Mouse (Mus musculus): ENCODE results near the gene Sh3kbp1. TPM values are rescaled to one million over a fixed set of nuclear protein-coding genes. Genes with fewer than 3 reads are reported as not detected.

The Sh3kbp1 gene
- polyA plus RNA-seq, 1 experiment from 2014 or later: 47.0 TPM

DNA sequence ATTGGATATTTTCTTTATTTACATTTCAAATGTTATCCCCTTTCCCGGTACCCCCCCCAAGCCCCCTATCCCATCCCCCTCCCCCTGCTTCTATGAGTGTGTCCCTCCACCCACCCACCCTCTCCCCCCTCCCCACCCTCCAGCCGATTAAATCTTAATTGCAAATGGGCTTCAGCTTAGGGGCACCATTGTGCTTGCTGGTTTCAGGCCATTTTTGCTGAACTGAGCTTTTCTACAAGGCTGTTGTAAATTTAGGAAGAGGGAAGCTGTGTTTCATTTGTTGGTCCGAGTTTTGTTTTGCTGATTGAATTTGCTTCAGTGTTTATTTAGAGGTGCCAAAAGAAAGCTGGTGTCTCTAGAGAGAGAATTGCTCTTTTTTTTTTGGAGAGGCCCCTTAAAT lies 286.4 kb downstream of the Sh3kbp1 start:
- H3K4me2 ChIP-seq (replicated peaks): no peak overlapping the region
- no peak overlapping the region for H3K9ac ChIP-seq

DNA sequence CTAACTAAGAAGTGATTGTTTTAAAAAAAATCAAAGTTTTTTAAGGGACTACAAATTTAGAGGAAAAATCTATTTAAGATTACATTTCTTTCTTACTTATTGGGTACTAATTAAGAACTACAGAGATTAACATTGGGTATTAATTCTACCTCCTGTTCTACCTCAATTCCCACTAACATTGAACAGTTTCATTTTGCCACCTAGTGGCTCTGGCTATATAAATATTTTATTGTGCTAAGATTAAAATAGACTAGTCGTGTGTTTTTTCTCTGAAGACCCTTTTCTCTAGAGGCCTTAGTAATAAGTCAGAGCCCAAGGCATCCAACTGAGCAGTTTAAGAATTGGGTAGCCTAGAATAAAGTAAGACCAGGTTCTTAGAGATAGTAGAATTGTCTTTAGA lies 288.1 kb downstream of the Sh3kbp1 start:
- no peaks in the 10 kb centered on the region for H3K9me3 ChIP-seq
- 64% methylated on average over 1 of the region's 1 CpGs for WGBS
- H3K36me3 ChIP-seq: no peaks in the 10 kb centered on the region
- no peak overlapping the region for H3K4me3 ChIP-seq
- no peak overlapping the region for H3K9ac ChIP-seq
- H3K4me1 ChIP-seq: no peaks in the 10 kb centered on the region
- no peak overlapping the region for H3K27ac ChIP-seq
- no peaks in the 10 kb centered on the region for H3K27me3 ChIP-seq (replicated peaks)
- no peak overlapping the region for H3K4me2 ChIP-seq (replicated peaks)
- no peak for ATAC-seq (ENCODE audit: low FRiP score, low read depth)

More for the DNA sequence above, 286.4 kb downstream of the Sh3kbp1 start:
- no peak for ATAC-seq (ENCODE audit: low FRiP score, low read depth)
- no peak overlapping the region for H3K27ac ChIP-seq
- 0 out of 2 replicates have a peak, but pooled peaks cover 2% of the 10 kb centered on the region for H3K27me3 ChIP-seq (replicated peaks)
- H3K4me3 ChIP-seq: no peak overlapping the region
- H3K9me3 ChIP-seq: no peaks in the 10 kb centered on the region
- no peaks in the 10 kb centered on the region for H3K4me1 ChIP-seq
- 41% methylated on average over 3 of the region's 3 CpGs for WGBS
- H3K36me3 ChIP-seq: no peaks in the 10 kb centered on the region

DNA sequence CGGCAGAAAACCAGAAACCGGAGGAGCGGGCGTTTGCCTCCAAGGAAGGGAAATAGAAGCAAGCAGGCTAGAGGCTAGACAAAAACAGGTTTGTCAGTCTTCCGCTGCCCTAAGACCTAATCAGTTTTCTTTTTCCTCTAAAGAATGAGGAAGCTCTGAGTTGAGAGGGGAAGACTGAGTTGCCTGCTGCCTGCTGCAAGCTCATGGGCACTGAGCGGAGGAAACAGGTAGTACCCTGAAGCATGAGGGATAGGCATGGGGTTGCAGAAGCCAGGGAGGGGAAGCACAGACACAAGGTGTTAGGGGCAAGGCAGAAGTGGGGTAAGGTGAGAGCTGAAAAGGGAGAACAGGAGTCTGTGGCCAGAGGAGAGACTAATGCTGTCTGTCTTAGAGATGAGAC lies 297.7 kb downstream of the Sh3kbp1 start:
- H3K9ac ChIP-seq: no peak overlapping the region
- WGBS: 94% methylated on average over 6 of the region's 6 CpGs
- H3K4me2 ChIP-seq (replicated peaks): no peak overlapping the region
- no peaks in the 10 kb centered on the region for H3K27me3 ChIP-seq (replicated peaks)
- no peaks in the 10 kb centered on the region for H3K4me1 ChIP-seq
- no peak overlapping the region for H3K27ac ChIP-seq
- no peaks in the 10 kb centered on the region for H3K9me3 ChIP-seq
- ATAC-seq (ENCODE audit: low FRiP score, low read depth): no peak
- no peaks in the 10 kb centered on the region for H3K36me3 ChIP-seq
- H3K4me3 ChIP-seq: no peak overlapping the region

DNA sequence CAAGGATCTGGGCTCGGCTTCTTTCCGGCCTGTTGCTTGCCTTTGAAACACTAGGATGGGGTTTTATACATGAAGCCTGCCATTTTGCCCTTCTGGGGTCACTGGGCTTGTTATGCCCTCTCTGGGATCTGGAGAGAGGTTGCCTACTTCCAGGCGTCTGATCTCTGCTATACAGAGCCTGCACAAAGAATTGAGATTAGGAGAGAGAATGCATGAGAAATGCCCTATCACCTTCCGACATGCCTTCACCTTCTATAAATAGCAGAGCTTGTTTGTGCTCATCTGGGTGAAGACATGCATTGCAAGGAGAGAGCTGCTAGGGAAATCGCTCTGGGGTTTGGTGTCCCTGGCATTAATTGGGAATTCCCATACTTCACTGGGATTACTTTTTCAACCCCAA lies 301.1 kb downstream of the Sh3kbp1 start:
- Histone ChIP-seq H3K27ac (no peak overlapping the region), H3K4me1 (no peaks in the 10 kb centered on the region), H3K36me3 (no peaks in the 10 kb centered on the region), H3K4me2 (replicated peaks) (no peak overlapping the region), H3K9me3 (no peaks in the 10 kb centered on the region), H3K27me3 (replicated peaks) (no peaks in the 10 kb centered on the region), H3K9ac (no peak overlapping the region), H3K4me3 (no peak overlapping the region)
- WGBS: 83% methylated on average over 5 of the region's 5 CpGs
- no peak for ATAC-seq (ENCODE audit: low FRiP score, low read depth)

DNA sequence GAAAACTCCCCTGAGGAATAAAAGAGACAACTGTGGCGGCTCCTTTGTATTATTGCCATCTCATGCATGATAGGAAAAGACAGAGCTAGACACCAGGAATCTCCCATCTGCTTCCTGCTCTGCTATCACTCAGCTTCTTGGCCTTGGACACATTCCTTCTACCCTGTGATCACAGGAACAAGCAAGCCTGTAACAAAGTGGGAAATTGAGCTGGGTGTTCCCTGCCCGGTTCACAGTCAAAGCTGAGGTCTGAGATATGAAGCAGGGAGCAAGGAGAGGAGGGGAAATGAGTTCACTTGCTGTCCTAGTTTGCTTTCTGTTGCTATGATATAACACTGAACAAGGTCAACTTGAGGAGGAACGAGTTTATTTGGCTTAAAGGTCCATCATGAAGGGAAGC lies 301.8 kb downstream of the Sh3kbp1 start:
- Histone ChIP-seq H3K4me2 (replicated peaks) (no peak overlapping the region), H3K9me3 (no peaks in the 10 kb centered on the region), H3K27me3 (replicated peaks) (no peaks in the 10 kb centered on the region), H3K4me1 (no peaks in the 10 kb centered on the region), H3K27ac (no peak overlapping the region), H3K9ac (no peak overlapping the region), H3K36me3 (no peaks in the 10 kb centered on the region), H3K4me3 (no peak overlapping the region)
- ATAC-seq (ENCODE audit: low FRiP score, low read depth): no peak
- WGBS: 79% methylated on average over 3 of the region's 3 CpGs

DNA sequence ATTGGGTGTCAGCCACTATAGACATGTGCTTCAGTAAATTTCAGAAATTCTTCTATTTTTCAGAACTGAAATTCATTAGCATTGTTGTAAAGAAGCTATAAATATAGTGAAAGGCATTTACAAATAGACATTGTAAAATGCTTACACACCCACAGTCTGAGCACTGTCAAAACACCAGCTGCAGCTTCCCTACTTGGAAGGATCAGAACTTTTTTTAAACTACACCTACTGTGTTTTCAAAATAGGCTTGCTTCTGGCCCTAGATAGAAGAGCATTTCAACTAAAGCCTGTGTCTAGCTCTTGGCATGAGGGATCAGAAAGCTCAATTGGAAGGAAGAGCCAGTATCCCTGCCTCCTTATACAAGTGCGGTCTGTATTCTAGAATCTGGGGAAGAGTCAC lies 305.0 kb downstream of the Sh3kbp1 start:
- ATAC-seq (ENCODE audit: low FRiP score, low read depth): no peak
- H3K9ac ChIP-seq: no peak overlapping the region
- H3K4me1 ChIP-seq: no peaks in the 10 kb centered on the region
- WGBS: 93% methylated on average over 1 of the region's 1 CpGs
- no peaks in the 10 kb centered on the region for H3K27me3 ChIP-seq (replicated peaks)
- H3K27ac ChIP-seq: no peak overlapping the region
- no peak overlapping the region for H3K4me2 ChIP-seq (replicated peaks)
- H3K4me3 ChIP-seq: no peak overlapping the region
- H3K9me3 ChIP-seq: no peaks in the 10 kb centered on the region
- no peaks in the 10 kb centered on the region for H3K36me3 ChIP-seq

- Histone ChIP-seq H3K4me2 (replicated peaks) (no peak overlapping the region), H3K4me3 (no peak overlapping the region), H3K27me3 (replicated peaks) (no peaks in the 10 kb centered on the region), H3K4me1 (no peaks in the 10 kb centered on the region), H3K36me3 (no peaks in the 10 kb centered on the region), H3K9me3 (no peaks in the 10 kb centered on the region), H3K27ac (no peak overlapping the region), H3K9ac (no peak overlapping the region)
- no peak for ATAC-seq (ENCODE audit: low FRiP score, low read depth)
- WGBS: 87% methylated on average over 2 of the region's 2 CpGs
Observed at GRCm38 (mm10) chrX:159942569-159942968, 315.5 kb downstream of the Sh3kbp1 start.

- no peak overlapping the region for H3K4me3 ChIP-seq
- H3K27ac ChIP-seq: no peak overlapping the region
- no peak for ATAC-seq (ENCODE audit: low FRiP score, low read depth)
- H3K9me3 ChIP-seq: no peaks in the 10 kb centered on the region
- no peak overlapping the region for H3K4me2 ChIP-seq (replicated peaks)
- no peak overlapping the region for H3K9ac ChIP-seq
- 62% methylated on average over 1 of the region's 1 CpGs for WGBS
- no peaks in the 10 kb centered on the region for H3K4me1 ChIP-seq
- no peaks in the 10 kb centered on the region for H3K27me3 ChIP-seq (replicated peaks)
- H3K36me3 ChIP-seq: no peaks in the 10 kb centered on the region
Observed at GRCm38 (mm10) chrX:159943586-159943985, 316.5 kb downstream of the Sh3kbp1 start.

DNA sequence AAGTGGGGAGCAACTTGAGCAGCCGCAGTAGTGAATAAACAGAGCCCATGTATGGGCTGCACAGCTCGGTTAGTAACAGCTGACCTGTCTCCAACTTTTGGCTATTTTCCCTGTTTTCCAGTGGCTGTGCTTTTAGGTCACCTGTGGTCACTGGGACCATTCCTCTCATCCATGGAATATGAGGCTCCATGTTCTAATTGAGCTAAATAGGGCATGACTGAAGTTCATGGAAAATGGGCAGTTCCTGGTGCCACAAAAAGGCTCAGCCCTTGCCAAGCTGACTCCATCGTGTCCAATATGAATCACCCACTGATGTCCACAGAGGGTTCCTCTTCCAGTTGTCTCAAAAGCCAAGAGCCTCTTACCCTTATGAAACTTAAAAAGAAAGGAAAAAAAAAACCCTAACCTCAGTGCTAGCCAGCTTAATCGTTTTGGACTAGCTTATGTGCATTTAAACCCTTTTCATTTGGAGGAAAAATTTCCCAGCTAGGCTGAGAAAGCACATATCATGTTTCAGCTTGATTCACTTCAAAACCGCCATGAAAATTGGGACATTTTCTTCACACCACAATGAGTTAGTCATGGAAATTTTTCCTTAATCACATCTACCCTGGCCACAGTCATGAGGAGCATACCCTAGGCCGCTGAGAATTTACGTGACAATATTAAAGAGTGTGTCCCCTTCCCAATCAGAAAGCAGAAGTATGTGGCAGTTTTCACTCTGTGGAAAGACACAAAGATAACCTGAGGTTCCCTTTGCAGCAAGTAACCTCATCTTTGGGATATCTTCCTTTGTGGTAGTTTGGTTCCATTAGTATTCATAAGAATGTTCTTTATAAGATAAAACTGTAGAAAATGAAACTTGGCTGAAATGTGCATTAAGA lies 326.7 kb downstream of the Sh3kbp1 start:
- no peak overlapping the region for H3K9ac ChIP-seq
- no peak for ATAC-seq (ENCODE audit: low FRiP score, low read depth)
- no peaks in the 10 kb centered on the region for H3K27me3 ChIP-seq (replicated peaks)
- H3K4me3 ChIP-seq: no peak overlapping the region
- no peaks in the 10 kb centered on the region for H3K36me3 ChIP-seq
- H3K9me3 ChIP-seq: no peaks in the 10 kb centered on the region
- WGBS: 85% methylated on average over 7 of the region's 7 CpGs
- H3K27ac ChIP-seq: no peak overlapping the region
- no peaks in the 10 kb centered on the region for H3K4me1 ChIP-seq
- H3K4me2 ChIP-seq (replicated peaks): no peak overlapping the region

GRCm38 (mm10) chrX:159954430-159954779 lies 327.3 kb downstream of the Sh3kbp1 start:
- ATAC-seq (ENCODE audit: low FRiP score, low read depth): no peak
- Histone ChIP-seq H3K9me3 (no peaks in the 10 kb centered on the region), H3K9ac (no peak overlapping the region), H3K4me3 (no peak overlapping the region), H3K36me3 (no peaks in the 10 kb centered on the region), H3K4me1 (no peaks in the 10 kb centered on the region), H3K27ac (no peak overlapping the region), H3K4me2 (replicated peaks) (no peak overlapping the region), H3K27me3 (replicated peaks) (no peaks in the 10 kb centered on the region)
- WGBS: 79% methylated on average over 4 of the region's 4 CpGs

DNA sequence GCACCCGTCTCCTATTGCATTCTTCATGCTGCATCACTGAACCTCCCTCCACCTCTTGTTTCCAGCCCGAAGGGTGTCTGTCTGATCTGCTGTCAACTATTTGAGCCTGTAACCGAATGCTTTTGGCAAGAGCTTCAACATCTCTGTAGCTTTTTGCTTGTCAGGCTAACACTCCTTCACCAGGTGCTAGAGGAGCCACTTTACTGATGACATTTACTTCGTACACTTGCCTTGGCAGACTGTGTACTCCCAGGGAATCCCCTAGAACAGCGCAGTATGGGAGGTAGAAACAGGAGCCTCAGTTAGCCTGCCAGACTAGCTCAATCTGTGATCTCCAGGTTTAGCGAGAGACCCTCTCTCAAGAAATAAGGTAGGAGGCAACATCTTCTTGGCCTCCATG lies 328.4 kb downstream of the Sh3kbp1 start:
- no peak overlapping the region for H3K4me2 ChIP-seq (replicated peaks)
- no peaks in the 10 kb centered on the region for H3K9me3 ChIP-seq
- no peak for ATAC-seq (ENCODE audit: low FRiP score, low read depth)
- no peaks in the 10 kb centered on the region for H3K36me3 ChIP-seq
- 89% methylated on average over 6 of the region's 6 CpGs for WGBS
- H3K4me3 ChIP-seq: no peak overlapping the region
- no peaks in the 10 kb centered on the region for H3K4me1 ChIP-seq
- no peak overlapping the region for H3K9ac ChIP-seq
- no peak overlapping the region for H3K27ac ChIP-seq
- H3K27me3 ChIP-seq (replicated peaks): no peaks in the 10 kb centered on the region

DNA sequence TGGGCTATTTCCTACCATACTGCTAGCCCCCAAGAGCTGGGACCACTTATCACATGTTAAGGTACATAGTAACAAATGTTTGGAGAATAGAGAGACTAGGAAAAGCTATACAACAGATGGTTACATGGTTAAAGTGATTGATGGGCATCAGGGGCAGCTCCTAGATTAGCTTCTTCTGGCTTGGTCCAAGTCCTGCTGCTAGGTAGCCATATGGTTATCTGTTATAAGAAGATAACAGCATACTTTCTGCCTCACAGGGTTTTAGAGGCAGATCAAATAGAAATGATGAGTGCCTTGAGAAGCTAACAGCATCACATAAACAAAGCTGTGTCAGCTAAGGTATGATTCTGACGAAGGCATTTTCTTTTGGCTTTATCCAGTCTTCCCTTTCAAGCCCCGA lies 334.3 kb downstream of the Sh3kbp1 start:
- no peaks in the 10 kb centered on the region for H3K4me1 ChIP-seq
- no peak for ATAC-seq (ENCODE audit: low FRiP score, low read depth)
- no peak overlapping the region for H3K4me3 ChIP-seq
- H3K9me3 ChIP-seq: no peaks in the 10 kb centered on the region
- no peak overlapping the region for H3K9ac ChIP-seq
- WGBS: 86% methylated on average over 2 of the region's 2 CpGs
- no peaks in the 10 kb centered on the region for H3K27me3 ChIP-seq (replicated peaks)
- H3K27ac ChIP-seq: no peak overlapping the region
- H3K4me2 ChIP-seq (replicated peaks): no peak overlapping the region
- no peaks in the 10 kb centered on the region for H3K36me3 ChIP-seq

DNA sequence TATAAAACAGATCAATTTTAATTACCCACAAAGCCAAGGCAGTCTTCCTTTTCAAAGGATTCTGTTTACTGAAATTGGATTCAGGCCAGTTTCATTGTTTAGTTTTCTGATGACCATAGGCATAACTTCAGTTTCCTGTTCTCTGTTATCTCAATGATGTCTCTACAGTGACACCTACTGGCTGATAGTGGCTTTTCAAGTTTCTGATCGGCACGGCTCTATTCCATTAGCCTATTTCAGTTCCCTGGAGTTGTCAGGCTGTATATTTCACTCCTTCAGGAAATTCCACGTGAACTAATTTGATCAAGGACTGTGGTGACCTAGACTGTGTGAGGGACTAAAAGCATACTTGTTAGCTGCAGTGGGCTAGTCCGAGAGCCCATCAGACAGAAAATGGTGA lies 336.2 kb downstream of the Sh3kbp1 start:
- Histone ChIP-seq H3K4me2 (replicated peaks) (no peak overlapping the region), H3K27me3 (replicated peaks) (no peaks in the 10 kb centered on the region), H3K9ac (no peak overlapping the region), H3K36me3 (no peaks in the 10 kb centered on the region), H3K4me1 (no peaks in the 10 kb centered on the region), H3K27ac (no peak overlapping the region), H3K9me3 (no peaks in the 10 kb centered on the region), H3K4me3 (no peak overlapping the region)
- peak; percentile 29; the same call in 1 of the 2 replicates for ATAC-seq (ENCODE audit: low FRiP score, low read depth)
- WGBS: 31% methylated on average over 4 of the region's 4 CpGs

All from neural tube, embryonic 12.5 days (tissue).